Mouse (Mus musculus) hindbrain, embryonic 14.5 days (tissue): ENCODE data around the gene Spin1. TPM values are rescaled to one million over a fixed set of nuclear protein-coding genes. Genes with fewer than 3 reads are reported as not detected.

ENCODE experiments used
- polyA plus RNA-seq: library from polyadenylated mRNA; unstranded; fragments of >200 nt; fragmentation: Nextera tagmentation; extraction: Ambion mirVana; gene quantifications from 2 replicates; pipeline ENCODE4 v1.2.1, GENCODE M21; 2014

The Spin1 gene
- polyA plus RNA-seq, 1 experiment from 2014 or later = 172 TPM

Other genes with a start within 250 kb of the Spin1 start
- 3.0 and 3.3 TPM in 2 replicates for gene Nxnl2, start 70.1 kb downstream of the Spin1 start, polyA plus RNA-seq